Mouse (Mus musculus) right cerebral cortex, postnatal 10 days (tissue): ENCODE data around the gene Krt33a.

Experiments used
- DNase-seq, 2 experiments: peaks; one replicate each; pipeline ENCODE4 v3.0.0; 2021; ENCODE audit warnings: low spot score in 2 of 2

The Krt33a gene

GRCm38 (mm10) chr11:99986180-99986647, 29.8 kb downstream of the Krt33a start, which contains the start of gene Krtap16-1:
Gene Krtap16-1 (minus strand): TSS chr11:99986597.
- DNase-seq, result peak in 1 of 2 experiments; percentile 26

DNA sequence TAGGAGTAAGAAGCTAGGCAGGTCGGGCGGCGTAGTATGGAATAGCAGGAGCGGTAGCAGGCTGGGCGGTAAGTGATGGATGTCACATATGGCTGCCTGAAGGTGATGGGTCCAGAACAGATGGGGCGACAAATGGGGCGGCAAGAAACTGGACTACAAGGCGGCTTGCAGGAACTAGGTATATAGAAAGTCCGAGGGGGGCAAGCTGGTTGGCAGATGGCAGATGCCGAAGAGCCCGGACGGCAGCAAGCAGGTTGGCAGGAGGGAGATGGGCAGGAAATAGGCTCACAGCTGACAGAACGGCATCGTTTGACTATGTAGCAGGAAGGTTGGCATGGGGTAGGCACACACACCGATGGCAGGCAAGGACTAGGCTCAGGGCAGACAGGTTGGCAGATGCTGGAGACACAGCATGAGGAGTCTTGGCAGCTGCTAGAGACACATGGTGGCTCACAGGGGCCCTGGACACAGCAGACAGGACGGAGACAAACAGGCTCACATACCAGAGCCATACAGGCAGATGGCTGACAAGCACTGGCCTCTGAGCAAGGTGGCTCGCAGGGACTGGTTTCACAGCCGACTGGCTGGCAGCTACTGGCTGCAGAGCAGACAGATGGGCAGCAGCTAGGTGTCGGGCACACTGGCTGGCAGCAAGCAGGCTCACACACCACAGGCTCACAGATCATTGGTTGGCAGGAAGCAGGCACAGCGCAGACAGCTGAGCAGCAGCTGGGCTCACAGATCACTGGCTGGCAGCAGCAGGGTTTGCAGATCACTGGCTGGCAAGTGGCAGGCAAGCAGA, 30.5 kb downstream of the Krt33a start:
- DNase-seq, result peak; percentile 73 to 86

DNA sequence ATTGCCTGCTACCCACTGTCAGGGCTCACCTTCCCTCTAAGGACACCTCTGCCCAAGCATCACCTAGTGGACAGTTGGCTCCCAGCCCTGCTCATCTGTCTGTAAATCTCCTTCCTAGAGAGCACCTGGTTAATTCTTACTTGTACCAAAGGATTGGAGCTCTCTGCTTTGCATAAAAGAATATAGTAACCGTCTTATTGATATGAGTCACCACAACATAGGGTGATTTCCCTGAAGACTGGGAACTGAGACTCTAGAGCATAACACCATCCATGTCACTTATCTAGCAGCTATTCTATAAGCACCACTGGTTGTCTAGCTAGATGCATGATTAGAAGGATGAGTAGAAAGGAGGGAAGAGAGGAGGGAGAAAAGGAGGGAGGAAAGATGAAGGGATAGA, 32.6 kb downstream of the Krt33a start:
- no peak for DNase-seq

GRCm38 (mm10) chr11:99982731-99983130, 33.3 kb downstream of the Krt33a start:
- DNase-seq, result no peak

DNA sequence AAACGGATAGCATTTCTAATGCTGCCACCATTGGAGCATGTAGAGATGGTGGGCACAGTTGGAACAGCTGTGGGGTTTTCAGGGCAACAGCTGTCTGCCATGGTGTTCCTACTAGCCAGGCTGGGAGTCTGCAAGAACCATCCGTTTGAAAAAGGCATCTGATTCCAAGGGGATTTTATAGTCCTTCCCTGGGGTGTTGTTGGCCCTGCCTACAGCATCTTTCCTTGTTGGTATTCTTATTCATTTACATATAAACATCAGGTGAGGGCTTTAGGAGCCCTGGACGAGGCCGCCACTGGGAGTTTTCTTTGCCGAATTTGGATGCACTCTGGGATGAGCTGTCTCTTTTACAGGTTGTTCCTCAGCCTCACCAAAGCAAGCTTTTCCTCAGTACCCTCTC, 37.1 kb downstream of the Krt33a start, which contains the start of gene Krtap29-1:
Gene Krtap29-1 (minus strand): TSS at position 101 of the 400 bp plus-strand sequence.
- no peak for DNase-seq

GRCm38 (mm10) chr11:99965961-99966360, 50.1 kb downstream of the Krt33a start:
- no peak for DNase-seq

DNA sequence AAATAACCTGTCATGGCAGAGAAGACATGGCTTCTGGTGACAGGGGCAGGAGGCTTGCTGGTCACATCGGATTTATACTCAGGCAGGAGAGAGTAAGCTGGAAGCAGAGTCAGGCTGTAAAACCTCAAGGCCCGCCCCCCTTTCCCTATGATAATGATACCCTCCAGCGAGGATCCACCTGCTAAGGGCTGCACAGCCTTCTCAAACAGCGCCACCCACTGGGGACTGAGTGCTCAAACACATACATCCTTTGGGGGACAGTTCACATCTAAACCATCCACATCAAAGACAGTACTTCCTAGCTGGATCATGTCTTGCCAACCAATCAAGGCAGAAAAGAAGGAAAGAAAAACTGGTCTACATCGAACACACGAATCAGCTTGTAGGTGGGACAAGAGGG, 51.8 kb downstream of the Krt33a start:
- DNase-seq, result no peak
